Mouse (Mus musculus): Measurements from ENCODE around the gene AC129217.1.

AC129217.1 gene

GRCm38 (mm10) chr19:8871267-8872186 is 42.0 kb downstream of the AC129217.1 start, which contains the start of gene Ubxn1:
Gene Ubxn1 (plus strand): TSS chr19:8871496.
- peak; percentile 93 for DNase-seq

DNA sequence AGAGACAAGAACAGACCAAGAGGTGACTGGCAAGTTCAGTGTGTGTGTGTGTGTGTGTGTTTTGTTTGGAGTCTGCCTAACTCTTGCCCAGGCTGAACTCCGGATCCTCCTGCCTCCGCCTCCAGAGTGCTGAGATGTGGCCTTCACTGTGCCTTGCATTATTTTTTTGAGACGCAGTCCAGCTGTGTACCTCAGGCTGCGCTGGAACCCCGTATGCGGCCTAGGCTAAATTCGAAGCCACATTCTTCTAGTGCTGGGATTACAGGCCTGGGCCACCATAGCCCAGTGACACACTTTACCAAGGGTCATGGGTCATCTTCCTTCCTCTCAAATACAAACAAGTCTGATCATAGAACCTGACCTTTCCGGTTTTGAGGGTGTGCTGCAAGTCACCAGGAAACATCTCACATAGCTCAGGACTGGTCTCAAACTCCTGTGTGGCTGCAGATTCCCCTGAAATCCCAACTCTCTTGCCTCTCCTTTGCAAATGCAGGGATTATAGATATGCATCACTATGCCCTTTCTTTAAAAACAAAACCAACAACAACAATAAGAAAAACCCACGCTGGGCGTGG is 42.8 kb downstream of the AC129217.1 start:
- no peak for DNase-seq

- DNase-seq: no peak
Measured at GRCm38 (mm10) chr19:8875031-8875430, 45.5 kb downstream of the AC129217.1 start.

DNA sequence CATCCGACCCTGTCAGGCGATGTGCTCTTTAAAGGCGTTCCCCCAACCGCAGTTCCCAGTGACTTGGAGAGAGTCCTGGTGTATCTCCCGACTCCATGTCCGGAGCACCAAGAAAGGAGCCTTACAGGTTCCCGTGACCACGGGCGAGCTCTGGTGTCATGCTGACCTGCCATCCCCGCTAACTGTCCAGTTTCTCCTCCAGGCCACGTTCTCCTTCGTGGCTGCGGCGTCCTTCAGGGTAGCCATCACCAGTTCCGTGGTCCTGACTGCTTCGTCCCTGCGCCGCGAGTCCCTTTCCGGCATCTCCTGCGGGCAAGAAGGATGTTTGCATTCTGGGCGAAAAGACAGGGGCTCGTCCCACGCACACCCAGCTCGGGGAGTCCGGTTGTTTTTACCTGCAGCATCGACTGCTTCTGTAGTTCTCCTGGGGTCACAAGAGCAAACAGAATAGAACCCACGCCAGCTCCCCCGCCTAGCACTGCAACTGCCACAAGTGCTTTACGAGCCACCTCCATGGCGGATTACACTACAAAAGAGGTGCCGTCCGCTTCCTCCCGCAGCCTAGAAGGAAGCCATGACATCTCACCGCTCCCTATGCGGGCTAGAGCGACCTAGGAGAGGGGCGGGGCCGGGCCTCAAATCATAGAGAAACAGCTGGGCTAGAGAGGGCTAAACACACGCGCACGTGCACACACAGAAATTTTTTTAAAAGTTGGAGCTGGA is 50.9 kb downstream of the AC129217.1 start, which contains the start of gene Uqcc3:
Uqcc3 (minus strand) TSS at position 613 of the 723 bp plus-strand sequence.
- DNase-seq: peak; percentile 93

DNA sequence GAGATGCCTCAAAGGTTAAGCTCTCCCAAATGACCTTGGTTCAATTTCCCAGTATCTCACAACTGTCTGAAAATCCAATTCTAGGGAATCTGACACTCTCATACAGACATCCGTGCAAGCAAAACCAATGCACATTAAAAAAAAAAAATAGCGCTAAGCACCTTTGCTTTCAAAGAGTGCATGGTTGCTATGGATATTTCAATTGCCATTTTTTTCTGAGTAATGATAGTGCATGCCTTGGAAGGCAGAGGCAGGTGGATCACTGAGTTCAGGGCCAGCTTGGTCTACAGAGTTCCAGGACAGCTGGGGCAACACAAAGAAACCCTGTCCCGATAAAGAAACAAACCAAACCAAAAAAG is 51.4 kb downstream of the AC129217.1 start:
- DNase-seq: no peak

DNA sequence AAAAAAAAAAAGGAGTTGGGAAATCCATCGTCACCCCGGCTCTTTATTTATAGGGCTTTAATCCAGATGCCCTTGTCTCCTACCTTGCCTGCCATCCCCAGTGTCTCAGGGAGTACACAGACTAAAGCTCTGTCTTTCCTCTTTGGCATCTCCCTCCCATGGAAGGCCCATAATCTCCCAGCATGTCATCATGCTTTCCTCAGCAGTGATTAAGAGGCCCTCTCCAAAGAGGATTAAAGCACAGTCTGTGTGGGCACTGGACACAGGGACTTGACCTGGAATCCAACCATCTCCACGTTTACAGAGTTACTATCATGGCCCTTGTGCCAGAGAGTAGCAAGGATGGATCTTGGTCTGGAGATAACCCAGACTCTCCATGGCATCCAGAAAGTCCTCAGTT is 54.0 kb downstream of the AC129217.1 start, which contains the start of the genes Lbhd1 and Gm49403:
Lbhd1 (plus strand) TSS at position 117 of the 400 bp plus-strand sequence.
Gm49403 (plus strand) TSS at position 315 of the 400 bp plus-strand sequence.
- DNase-seq: no peak

- DNase-seq: no peak
Measured at GRCm38 (mm10) chr19:8886916-8887584, 57.5 kb downstream of the AC129217.1 start.

DNA sequence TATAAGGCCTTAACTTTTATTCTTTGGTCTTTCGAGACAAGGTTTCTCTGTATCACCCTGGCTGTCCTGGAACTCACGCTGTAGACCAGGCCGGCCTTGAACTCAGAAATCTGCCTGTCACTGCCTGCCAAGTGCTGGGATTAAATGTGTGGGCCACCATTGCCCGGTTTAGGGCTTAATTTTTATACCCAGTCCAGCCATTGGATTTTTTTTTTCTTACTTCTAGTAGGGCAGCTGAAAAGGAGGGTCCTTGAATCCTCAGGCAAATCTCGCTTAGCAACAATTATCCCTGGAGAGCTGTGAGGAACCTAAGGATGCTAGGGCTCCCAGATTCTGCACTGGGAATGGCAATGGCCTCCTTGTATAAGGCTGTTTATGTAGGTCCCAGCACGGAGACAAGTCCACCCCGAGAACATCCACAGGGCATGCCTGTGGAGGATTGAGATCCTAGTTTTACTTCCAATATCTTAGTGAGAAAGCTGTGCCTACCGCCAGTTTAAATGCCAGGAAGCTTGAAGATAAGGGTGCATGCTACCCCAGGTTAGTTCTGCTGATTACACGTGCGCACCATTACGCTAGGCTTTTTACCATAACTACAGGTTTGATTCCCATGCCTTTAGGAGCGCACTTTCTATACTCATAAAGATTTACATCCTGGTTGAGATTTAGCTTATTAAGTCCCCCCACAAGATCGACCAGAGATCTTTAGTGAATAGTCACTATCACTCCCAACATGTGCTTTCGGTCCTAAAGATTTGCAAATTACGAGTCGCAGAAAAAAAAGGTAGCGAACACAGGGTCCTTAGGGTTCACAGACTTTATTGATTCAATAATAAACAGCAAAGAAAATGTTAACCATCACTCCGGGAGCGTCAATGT is 58.3 kb downstream of the AC129217.1 start:
- DNase-seq: no peak

DNA sequence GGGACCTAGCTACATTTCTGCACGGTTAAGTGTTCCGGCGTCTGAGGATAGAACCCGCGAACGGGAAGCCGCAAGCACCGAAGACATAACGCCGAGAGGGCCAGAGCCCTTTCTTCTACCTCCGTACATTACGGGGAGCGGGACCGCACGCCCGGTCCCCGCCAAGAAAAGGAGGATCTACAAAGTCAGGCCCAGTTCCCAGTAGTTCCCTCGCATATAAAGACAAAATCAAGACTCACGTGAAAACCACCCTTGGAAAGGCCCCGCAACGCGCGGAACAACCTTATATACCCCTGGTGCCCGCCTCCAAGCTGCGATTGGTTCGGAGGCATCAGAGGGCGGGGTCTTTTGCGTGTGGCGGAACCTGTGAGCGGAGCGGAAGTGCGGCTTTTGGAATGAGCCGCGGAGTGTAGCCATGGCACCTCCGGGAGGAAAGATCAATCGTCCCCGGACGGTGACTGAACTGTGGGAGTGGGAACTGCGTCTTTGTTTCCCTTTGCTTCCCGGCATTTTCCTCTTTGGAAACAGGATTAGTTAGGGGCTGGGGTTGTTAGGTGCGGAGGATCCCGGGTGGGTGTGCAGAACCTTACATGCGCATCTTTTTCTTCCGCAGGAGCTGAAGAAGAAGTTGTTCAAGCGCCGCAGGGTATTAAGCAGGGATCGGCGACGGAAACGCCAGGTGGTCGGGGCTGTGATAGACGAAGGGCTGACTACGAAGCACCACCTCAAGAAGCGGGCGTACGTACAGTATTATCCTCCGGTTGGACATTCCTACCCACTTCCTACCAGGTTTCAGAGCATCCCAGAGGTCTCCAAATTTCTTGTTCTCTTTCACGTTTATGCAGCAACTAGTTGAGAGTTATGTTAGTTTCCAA is 59.2 kb downstream of the AC129217.1 start, which contains the start of the genes 1810009A15Rik and Gm49416:
1810009A15Rik (plus strand) TSS at position 343 of the 875 bp plus-strand sequence.
Gm49416 (plus strand) TSS at position 416 of the 875 bp plus-strand sequence.
- peak; percentile 96 for DNase-seq

All from thymus, postnatal 4 days (tissue).